Mouse (Mus musculus) 3T3-L1 (cell line): ENCODE data around the gene Cyp4v3.
"Not testable (repeated sequence)": the region's sequence is repeated elsewhere in the genome, so short reads cannot be mapped to it uniquely, and the experiment has no call there.

Experiments
- DNase-seq: peaks from one replicate; pipeline ENCODE4 v3.0.0-alpha.2; 2015; ENCODE audit warnings: low read depth, low spot score

Gene Cyp4v3

DNA sequence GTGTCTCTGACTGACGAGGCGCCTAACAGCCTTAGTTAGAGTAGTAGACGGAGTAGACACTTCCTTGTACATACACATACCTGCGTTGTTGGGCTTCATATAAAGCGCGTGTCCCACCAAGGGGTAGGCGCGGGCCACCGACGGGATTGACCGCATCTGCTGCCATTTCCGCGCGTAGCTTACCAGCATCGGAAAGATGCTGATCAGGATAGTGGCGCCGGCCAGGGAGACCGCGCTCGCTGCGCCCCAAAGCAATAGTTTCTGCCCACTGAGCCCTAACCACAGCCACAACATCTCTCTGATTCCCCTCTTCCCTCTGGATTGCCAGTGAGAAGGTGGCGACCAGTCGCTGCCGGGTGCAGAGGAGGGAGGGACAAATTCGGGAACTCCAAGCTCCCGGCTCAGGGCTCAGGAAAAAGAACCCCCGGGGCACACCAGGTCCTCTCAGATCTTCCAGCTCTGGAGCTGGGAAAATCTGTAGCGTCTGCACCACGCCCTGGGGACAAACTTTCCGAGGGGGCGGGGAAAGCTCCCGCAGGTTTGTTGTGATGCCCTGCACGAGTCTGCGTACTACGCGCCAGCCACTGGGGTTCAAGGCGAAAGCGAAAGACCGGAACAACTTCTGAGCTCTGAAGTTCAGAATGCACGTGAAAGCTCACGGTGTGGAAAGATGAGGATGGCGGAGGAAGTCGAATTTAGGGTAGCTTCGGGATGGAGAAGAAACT lies at the start of gene Cyp4v3:
Cyp4v3 (minus strand) TSS at position 532 of the 725 bp plus-strand sequence.
- DNase-seq: peak; percentile 81

GRCm38 (mm10) chr8:45381963-45382347 lies 48.9 kb upstream of the Cyp4v3 start, which contains the start of gene Fam149a:
Gene Fam149a, minus strand, starts transcription at chr8:45382291.
- no peak for DNase-seq

- DNase-seq: no peak
Observed at GRCm38 (mm10) chr8:45381075-45381962, 48.3 kb upstream of the Cyp4v3 start.

GRCm38 (mm10) chr8:45380598-45380997 lies 47.6 kb upstream of the Cyp4v3 start:
- DNase-seq: no peak

GRCm38 (mm10) chr8:45374071-45374470 lies 41.1 kb upstream of the Cyp4v3 start:
- no peak for DNase-seq

DNA sequence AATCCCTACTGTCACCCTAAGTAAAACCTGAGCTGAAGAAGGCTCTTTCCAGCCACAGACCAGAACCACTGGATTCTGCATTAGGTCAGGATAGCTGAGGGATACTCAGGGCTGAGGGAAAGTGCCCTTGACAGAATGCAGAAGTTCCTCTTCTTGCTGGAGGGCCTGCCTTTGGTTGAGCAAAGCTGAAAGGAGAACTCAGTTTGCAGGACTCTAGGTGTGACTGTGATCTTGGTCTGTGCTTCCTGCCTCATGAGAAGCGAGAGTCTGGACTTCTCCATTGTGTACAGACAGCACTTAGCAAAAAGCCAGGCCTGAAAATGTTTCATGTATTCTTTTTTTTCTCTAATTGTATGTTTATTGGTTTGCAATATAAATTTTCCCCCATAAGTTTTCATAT lies 34.1 kb upstream of the Cyp4v3 start:
- no peak for DNase-seq

- DNase-seq: no peak
Observed at GRCm38 (mm10) chr8:45363220-45363619, 30.2 kb upstream of the Cyp4v3 start.

- peak; percentile 58 for DNase-seq
Observed at GRCm38 (mm10) chr8:45362323-45362722, 29.3 kb upstream of the Cyp4v3 start.

DNA sequence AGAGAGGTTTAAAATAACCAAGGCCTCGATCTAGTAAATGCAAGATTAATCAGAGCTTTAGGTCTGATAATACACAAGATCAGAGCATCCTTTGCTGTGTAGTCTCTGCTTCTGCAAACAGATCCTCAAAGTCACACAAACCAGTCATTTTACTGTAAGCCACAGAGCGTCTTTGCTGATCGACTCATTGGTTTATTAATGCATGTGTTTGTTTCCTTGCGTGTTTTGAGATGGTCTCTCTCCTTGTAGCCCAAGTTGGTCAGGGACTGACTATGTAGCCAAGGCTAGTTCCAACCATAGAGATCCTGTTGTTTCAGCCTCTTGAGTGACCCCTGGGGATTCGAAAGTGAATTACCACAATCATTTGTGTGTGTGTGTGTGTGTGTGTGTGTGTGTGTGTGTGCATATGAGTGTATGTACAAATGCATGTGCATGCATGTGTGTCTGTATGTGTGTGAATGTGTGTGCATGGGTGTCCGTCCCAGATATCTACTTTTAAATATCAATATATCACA lies 26.1 kb upstream of the Cyp4v3 start:
- DNase-seq: peak; percentile 74

- peak; percentile 69 for DNase-seq
Observed at GRCm38 (mm10) chr8:45358132-45358918, 25.3 kb upstream of the Cyp4v3 start.

DNA sequence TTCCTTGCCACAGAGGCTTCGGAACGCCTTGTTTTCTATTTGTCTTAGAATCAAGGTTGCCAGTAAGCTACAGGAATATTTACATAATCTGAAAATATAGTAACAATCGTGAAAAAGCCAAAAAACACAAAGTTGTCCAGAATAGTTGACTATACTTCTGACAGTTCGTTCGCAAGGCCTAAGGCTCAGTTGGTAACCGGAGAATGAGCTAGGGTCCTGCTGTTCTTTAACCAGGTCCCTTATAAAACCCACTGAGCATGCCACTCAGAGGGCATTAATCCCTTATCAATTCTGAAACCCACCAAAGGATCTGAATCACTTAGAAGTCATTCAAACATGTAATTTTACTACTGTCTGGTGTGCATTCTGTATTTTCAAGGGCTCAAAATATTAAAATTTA lies 22.8 kb upstream of the Cyp4v3 start:
- no peak for DNase-seq

- DNase-seq: peak; percentile 87
Observed at GRCm38 (mm10) chr8:45345031-45345430, 12.0 kb upstream of the Cyp4v3 start.

DNA sequence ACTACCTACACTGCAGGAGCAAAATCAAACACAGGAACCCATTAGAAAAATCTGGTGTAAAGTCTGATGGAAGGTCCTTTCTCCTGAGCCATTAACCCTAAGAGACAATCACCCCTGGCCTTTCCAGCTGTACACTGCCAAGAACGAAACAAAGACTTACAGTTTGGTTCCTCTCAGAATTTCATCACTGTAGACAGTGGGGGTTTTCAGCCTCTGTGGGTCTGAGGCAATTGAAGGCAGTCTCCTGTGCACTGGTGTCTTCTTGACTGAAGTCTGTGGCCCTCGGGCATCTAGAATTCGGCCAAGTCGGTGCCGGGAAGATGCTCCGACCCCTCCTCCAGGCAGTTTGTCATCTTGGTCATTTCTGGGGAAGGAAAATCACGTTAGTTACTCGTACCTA lies 11.3 kb upstream of the Cyp4v3 start:
- DNase-seq: no peak

GRCm38 (mm10) chr8:45341630-45342628 lies 8.9 kb upstream of the Cyp4v3 start:
- DNase-seq: no peak

DNA sequence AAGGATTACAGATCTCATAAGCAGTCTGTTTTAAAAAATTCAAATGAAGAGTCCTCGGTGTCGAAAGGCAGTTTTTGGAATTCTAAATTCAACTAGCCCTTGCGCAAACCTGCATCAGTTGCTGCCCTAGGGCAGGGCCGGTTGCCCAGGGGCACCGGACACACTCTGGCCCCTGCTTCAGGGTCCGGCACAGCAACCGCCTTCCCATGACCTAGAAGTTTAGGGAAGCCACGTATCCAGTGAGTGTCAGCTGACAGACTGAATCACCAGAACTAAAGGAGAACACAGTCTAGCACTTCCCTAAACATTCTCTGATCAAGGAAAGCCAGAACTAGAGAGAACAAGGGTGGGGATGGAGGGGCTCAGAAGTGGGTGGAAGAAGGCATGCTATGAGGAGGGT lies 477 bp upstream of the Cyp4v3 start:
- DNase-seq: peak; percentile 43

DNA sequence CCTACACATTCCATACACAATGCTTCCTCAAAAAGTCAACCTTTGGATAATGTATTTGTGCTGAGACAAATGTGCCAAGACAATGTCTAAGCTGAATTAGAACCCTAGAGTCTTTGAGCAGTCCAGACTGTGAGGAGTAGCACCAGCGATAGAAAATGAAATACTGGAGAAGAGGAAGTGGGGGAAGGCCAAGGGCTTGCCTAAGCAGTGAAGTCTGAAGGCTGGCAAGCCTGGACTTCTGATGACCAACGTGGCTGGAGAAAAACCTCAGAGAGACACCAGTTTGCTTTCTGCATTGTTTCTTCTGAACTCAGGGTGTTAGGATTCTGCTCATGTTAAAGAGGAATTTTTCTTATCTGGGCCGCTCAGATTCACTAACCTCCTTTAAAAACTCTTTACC lies 2.2 kb downstream of the Cyp4v3 start:
- no peak for DNase-seq

DNA sequence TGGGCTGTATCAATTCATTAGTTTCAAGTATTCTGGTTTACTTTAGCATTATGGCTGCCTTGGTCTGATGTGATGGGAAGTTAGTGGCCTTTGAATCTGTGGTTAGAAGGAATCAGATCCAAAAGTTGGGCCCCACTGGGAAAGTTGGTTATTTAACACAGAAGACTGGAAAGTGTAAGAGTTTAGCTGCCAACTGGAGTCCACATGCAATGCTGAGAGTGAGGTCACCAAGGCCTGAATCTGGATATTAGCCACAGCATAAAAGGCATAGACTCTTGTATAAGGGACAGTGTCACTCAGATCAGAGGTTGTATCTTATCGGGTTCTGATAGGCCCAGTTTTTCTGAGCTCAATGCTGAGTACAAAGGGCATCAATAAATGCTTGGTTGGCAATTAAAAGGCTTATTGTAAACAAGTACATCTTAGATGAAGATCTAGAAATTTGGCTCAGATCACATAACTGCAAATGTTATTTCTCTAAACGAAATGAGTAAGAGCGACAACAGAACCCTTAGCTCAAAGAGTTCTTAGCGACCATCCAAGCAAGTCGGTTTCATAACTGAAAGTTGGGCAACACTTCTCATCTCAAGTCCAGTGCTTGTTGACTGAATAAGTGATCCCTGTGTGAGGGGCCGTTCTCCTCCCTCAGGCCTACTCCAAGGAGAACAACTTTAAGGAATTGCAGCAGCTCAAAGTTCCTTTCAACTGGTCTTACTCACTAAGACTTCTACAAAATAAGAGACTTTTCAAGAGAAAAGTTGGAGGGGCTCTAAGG lies 3.6 kb downstream of the Cyp4v3 start:
- no peak for DNase-seq

DNA sequence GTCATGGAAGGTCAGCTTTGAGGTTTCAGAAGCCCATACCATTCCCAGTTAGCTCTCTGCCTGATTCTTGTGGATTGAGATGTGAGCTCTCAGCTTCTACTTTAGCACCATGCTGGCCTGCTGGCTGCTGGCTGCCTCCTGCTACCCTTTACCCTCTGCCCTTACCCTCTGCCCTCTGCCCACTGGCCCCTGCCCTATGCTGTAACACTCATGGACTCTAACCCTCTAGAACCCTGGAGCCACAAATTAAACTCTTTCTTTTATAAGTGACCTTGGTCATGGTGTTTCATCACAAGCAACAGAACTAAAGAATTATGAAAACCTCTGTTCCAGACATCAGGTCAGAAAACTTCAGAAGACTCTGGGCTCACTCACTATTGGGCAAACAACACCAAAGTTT lies 5.9 kb downstream of the Cyp4v3 start:
- DNase-seq: not testable (repeated sequence)

GRCm38 (mm10) chr8:45324151-45324550 lies 8.9 kb downstream of the Cyp4v3 start:
- DNase-seq: no peak

DNA sequence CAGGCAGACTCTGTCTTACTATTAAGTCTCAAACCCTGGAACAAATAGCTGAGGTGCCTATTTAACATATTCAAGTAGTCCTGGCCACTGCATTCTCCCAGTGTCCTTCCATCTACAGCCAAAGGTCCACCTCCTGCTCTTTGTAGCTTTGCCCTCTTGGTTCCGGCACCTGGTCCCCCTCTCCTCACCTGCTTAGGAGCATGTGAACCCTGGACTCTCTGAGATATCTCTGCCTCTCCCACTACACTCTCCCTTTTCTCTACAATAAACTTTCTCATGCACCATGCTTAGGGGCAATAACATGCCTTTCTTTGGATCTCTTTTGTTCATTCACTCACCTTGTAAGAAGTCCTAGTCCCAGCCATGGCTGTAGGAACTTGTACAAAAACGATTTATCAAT lies 11.7 kb downstream of the Cyp4v3 start:
- DNase-seq: no peak
